Mouse (Mus musculus): ENCODE results near the gene Ppp5c.
A peak's percentile ranks its signal among the peaks of the same experiment; 100 is the strongest.

The Ppp5c gene

GRCm38 (mm10) chr7:17017036-17017435 is 10.7 kb downstream of the Ppp5c start:
- DNase-seq (ENCODE audit: low read depth, low spot score): peak; percentile 100

DNA sequence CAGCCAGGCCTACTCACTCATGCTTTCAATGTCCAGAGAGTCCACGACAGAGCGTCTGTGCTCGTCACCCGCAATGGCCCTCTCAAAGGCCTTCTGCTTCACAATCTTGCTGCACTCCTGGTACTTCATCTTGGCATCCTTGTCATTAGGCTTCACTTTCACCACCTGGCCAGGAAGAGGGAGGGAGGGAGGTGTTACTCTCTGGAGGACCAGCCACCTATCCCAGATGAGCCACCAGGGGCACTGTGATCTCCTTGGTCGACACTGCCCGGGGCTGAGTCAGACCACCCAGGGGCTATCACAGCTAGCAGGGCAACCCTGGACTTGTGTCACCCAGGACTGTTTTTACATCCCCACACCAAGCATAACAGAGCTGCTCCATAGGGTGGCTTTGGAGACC is 12.3 kb downstream of the Ppp5c start:
- peak; percentile 44 for DNase-seq (ENCODE audit: low read depth, low spot score)

- DNase-seq (ENCODE audit: low read depth, low spot score): peak; percentile 84
Measured at GRCm38 (mm10) chr7:17011909-17012590, 15.7 kb downstream of the Ppp5c start.

GRCm38 (mm10) chr7:17010010-17010347 is 17.7 kb downstream of the Ppp5c start:
- DNase-seq (ENCODE audit: low read depth, low spot score): no peak

- DNase-seq (ENCODE audit: low read depth, low spot score): no peak
Measured at GRCm38 (mm10) chr7:17009326-17010009, 18.3 kb downstream of the Ppp5c start.

DNA sequence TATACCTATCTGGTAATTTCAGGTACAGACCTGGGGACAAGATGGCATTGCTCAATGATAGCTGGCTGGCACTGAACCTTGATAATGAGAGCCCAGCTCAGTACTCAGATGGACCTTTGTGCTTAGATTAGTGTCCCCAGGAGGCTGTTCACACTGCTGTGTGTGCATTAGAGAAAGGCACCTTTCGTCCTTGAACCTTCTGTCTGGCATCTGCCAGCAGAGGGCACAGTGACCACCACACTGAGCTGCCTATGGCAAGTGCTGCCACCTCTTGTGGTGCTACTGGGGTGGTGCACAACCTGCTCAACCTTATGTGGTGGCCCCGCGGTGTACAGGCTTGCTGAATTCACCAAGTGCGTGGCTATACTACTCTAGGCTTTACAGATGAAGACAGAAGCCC is 20.4 kb downstream of the Ppp5c start:
- DNase-seq (ENCODE audit: low read depth, low spot score): peak; percentile 82

- no peak for DNase-seq (ENCODE audit: low read depth, low spot score)
Measured at GRCm38 (mm10) chr7:17004716-17005115, 23.0 kb downstream of the Ppp5c start.

DNA sequence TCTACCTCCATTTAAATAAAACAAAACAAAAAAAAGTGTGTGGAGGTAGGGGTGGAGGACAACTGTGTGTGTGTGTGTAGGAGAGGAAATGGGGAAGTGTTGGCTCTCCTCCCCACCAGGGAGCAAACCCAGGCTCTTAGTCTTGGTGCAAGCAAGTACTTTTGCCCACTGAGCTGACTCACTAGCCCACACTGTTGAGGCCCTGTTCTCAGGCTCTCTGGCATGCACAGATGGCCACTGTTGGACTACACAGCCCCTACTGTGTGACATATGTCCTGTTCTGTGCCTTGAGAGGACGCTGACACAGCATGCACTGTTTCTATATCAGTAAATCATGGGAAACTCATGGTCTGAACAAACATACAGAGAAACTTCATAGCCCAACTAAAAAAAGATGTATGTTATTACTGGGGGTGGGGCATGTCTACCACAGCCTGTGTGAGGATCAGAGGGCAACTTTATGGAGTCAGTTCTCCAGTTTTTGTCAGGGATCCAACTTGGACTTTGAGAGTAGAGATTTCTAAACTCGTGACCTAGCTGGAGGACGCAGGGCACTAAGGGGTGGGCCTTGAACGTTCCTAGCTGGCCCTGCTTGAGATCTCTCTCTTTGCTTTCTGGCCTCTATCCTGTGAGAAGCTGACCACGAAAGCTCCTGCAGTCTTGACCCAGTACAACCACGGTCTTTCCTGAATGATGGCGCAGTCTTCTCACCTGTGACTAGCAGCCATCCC is 24.3 kb downstream of the Ppp5c start:
- peak; percentile 94 for DNase-seq (ENCODE audit: low read depth, low spot score)

DNA sequence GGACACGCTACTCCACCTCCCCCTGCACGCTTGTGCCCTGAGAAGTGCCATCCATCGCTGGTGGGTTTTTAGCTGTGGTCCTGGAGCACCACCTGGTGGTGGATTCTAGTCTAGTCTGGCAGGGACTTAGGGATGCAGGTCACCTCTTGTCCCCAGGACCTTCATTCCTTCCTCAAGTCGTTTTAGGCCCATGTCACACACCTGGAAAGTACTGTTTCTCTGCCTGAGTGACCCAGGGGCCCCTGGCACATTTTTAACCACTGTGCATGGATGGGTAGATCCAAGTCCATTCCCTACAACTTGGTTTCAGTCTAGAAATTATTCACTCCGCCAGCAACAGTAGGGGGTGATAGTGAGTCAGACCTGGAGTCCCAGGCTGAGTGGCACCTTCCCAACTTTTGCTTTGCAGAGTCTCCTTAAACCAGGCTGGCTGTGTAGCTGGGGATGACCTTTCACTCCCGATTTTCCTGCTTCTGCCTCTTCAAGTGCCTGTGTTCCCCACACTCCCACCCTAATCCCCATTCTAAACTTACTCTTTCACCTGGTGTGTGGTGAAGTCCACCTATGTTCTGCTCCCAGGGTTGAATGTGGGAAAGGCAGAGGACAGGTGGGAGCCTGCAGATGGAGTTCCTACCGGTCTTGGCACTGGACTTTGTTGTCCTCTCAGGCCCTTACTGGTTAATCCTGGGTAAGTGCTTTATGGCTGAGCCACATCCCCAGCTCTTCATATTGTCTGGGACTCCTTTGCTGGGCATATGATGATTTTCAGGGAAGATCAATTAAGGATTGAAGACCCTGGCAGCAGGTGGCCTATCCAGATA is 25.1 kb downstream of the Ppp5c start:
- DNase-seq (ENCODE audit: low read depth, low spot score): peak; percentile 96

- peak; percentile 86 for DNase-seq (ENCODE audit: low read depth, low spot score)
Measured at GRCm38 (mm10) chr7:16999650-17000049, 28.1 kb downstream of the Ppp5c start.

- no peak for DNase-seq (ENCODE audit: low read depth, low spot score)
Measured at GRCm38 (mm10) chr7:16999233-16999632, 28.5 kb downstream of the Ppp5c start.

- DNase-seq (ENCODE audit: low read depth, low spot score): no peak
Measured at GRCm38 (mm10) chr7:16995345-16995744, 32.4 kb downstream of the Ppp5c start.

DNA sequence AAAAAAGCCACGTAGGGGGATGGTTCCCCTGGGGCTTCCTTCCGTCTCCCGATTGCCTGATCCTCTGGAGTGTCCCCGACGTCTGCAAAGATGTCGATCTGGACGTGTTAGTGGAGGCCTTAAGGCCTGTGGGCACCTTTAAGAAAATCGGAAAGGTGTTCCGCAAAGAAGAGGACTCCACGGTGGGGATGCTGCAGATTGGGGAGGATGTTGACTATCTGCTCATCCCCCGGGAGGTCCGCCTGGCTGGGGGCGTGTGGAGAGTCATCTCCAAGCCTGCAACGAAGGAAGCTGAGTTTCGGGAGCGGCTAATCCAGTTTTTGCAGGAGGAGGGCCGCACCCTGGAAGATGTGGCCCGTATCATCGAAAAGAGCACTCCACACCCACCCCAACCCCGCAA is 33.3 kb downstream of the Ppp5c start:
- DNase-seq (ENCODE audit: low read depth, low spot score): no peak

DNA sequence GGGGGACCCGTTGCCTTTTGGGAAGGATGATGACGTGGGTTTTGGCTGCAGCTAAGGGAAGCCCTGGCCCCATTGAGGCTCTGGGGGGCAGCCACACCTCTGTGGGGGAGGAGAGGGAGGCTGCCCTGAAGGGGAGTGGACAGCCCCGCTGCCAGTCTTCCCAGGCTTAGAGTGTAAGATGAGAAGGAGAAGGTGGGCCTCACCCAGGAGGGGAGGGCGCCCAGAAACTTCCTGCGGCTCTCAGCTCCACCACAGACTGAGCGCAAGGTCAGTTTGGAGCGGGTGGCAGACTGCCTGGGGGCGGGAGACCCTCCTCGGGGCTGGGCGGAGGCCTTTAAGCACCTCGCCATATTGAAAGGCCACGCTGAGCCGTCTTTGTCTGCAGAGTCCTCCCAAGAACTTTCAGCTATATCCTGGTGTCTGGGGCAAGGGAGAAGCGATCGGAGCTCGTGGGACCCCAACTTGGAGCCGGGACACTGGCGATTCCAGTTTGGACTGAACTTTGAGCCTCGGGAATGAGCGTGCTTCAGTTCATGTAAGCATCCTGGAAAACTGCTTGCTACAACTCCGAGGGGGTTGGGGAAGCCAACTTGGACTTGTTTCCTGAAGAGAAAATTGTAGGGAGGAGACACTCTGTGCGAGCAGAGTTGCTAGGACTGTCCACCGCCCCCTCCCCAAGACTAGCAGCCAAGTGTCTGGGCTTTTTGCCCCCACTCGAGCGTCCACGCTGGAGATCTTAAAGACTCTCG is 33.9 kb downstream of the Ppp5c start:
- DNase-seq (ENCODE audit: low read depth, low spot score): no peak

DNA sequence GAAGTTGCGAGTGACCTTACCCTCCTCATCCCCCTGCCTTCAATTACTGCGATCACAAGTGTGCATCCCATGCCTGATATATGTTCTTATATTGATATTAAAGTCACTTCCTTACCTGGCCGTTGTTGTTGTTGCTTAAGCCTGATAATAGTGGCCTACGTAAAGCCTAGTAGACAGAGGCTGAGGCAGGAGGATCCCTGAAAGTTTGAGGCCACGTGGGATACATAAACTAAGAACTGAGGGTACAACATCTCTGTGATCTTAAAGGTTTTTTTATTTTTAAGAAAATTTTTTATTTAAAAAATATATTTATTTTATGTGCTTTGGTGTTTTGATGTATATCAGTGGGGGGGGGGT is 35.3 kb downstream of the Ppp5c start, which contains the start of gene Ccdc8:
TSS of gene Ccdc8 (plus strand) at position 258 of the 357 bp plus-strand sequence.
- no peak for DNase-seq (ENCODE audit: low read depth, low spot score)

DNA sequence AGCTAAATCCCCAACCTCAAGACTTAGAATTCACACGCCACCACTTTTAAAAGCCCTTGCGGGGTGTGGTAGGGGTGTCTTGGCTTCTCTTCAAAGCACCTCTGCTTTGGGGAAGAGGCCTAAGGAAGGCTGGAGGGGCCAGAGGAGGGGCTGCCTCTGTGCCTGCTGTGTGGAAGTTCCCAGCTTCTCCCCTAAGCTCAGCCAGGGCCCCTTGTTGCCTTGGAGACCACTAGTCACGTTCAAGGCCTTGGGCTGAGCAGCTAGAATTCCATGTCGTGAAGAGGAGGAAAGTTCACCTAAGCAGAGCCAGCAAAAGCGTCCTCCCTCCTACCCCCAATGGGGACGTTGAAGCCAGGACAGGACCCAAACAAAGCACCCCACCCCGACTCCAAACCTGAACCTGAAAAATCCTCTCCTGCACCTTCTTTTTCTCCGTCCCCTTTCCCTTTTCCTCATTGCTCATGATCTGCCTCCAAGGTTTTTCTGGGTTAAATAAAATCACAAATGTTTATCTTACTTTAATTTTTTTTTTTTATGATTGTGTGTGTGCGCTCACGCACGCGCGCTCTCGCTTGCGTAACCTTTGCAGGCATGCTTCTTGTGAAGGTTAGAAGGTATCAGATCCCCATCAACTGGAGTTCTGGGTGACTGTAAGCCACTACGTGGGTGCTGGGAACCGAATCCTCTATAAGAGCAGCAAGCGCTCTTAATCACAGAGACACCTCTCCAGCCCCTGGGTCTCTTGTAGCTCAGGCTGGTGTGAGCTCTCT is 35.9 kb downstream of the Ppp5c start:
- no peak for DNase-seq (ENCODE audit: low read depth, low spot score)

- DNase-seq (ENCODE audit: low read depth, low spot score): no peak
Measured at GRCm38 (mm10) chr7:16990006-16990744, 37.5 kb downstream of the Ppp5c start.

GRCm38 (mm10) chr7:16988405-16988804 is 39.3 kb downstream of the Ppp5c start:
- no peak for DNase-seq (ENCODE audit: low read depth, low spot score)

GRCm38 (mm10) chr7:16987541-16988149 is 40.1 kb downstream of the Ppp5c start:
- no peak for DNase-seq (ENCODE audit: low read depth, low spot score)

Data from brain, adult 2 months (tissue).